Mouse (Mus musculus): ENCODE measurements around the gene Zfp513.

The Zfp513 gene

GRCm38 (mm10) chr5:31164878-31165277 is 37.2 kb downstream of the Zfp513 start:
- DNase-seq (ENCODE audit: low read depth) = no peak

GRCm38 (mm10) chr5:31162462-31162861 is 39.6 kb downstream of the Zfp513 start:
- DNase-seq (ENCODE audit: low read depth) = peak; percentile 55

- peak; percentile 84 for DNase-seq (ENCODE audit: low read depth)
These were observed 48.0 kb downstream of the Zfp513 start, which contains the start of gene Mpv17 for GRCm38 (mm10) chr5:31154152-31154553. Gene Mpv17, minus strand, starts transcription at chr5:31154251.

GRCm38 (mm10) chr5:31153516-31154151 is 48.5 kb downstream of the Zfp513 start:
- no peak for DNase-seq (ENCODE audit: low read depth)

- peak; percentile 56 for DNase-seq (ENCODE audit: low read depth)
These were observed 50.4 kb downstream of the Zfp513 start for GRCm38 (mm10) chr5:31151746-31152145.

GRCm38 (mm10) chr5:31149781-31150180 is 52.3 kb downstream of the Zfp513 start:
- DNase-seq (ENCODE audit: low read depth) = no peak
